Mouse (Mus musculus): Measurements from ENCODE around the gene Pdcd4.

- no peak for TF ChIP-seq CTCF (conservative IDR thresholded peaks at IDR 0.05; ENCODE audit: low read length)
- no peak for TF ChIP-seq NANOG (IDR thresholded peaks at IDR 0.05; ENCODE audit: borderline replicate concordance, low read length)
- no peak for TF ChIP-seq POU5F1 (IDR thresholded peaks at IDR 0.05; ENCODE audit: borderline replicate concordance, low read length)
Observed at GRCm38 (mm10) chr19:53885450-53885849, 6.6 kb upstream of the Pdcd4 start.

Measured in E14TG2a.4 (cell line).